Mouse (Mus musculus): ENCODE measurements around the gene Kansl3. TPM values are rescaled to one million over a fixed set of nuclear protein-coding genes. Genes with fewer than 3 reads are reported as not detected.
A peak's percentile ranks its signal among the peaks of the same experiment; 100 is the strongest.

The Kansl3 gene
- polyA plus RNA-seq (2015; fragmentation: Nextera tagmentation; extraction: Ambion mirVana) = 34.8 and 36.3 TPM in 2 replicates

- WGBS = 4% methylated on average over 61 of the region's 61 CpGs
- H3K9me3 ChIP-seq = no peaks in the 10 kb centered on the region
- H3K4me1 ChIP-seq (replicated peaks) = peaks cover 18% of the 10 kb centered on the region
- peak within 1 kb of the TSS; percentile 91 for H3K4me3 ChIP-seq
- H3K27me3 ChIP-seq = no peaks in the 10 kb centered on the region
- peak; percentile 82 for ATAC-seq (ENCODE audit: low read depth)
- H3K36me3 ChIP-seq = peaks cover 16% of the 10 kb centered on the region
- peak within 1 kb of the TSS; percentile 76 for H3K27ac ChIP-seq (replicated peaks)
- peak within 1 kb of the TSS; percentile 95 for H3K9ac ChIP-seq
- H3K4me2 ChIP-seq = peak within 1 kb of the TSS; percentile 83
These were observed at the start of gene Kansl3 for GRCm38 (mm10) chr1:36368969-36369645. TSS of gene Kansl3 (minus strand) at chr1:36369181.

GRCm38 (mm10) chr1:36404531-36404930 lies 35.5 kb upstream of the Kansl3 start:
- Histone ChIP-seq H3K36me3 (no peaks in the 10 kb centered on the region), H3K4me2 (no peak overlapping the region), H3K27me3 (no peaks in the 10 kb centered on the region), H3K4me1 (replicated peaks) (peaks cover 11% of the 10 kb centered on the region), H3K9me3 (no peaks in the 10 kb centered on the region), H3K9ac (no peak overlapping the region), H3K27ac (replicated peaks) (no peak overlapping the region), H3K4me3 (no peak overlapping the region)
- WGBS = 85% methylated on average over 6 of the region's 6 CpGs
- no peak for ATAC-seq (ENCODE audit: low read depth)

GRCm38 (mm10) chr1:36401509-36401908 lies 32.5 kb upstream of the Kansl3 start:
- Histone ChIP-seq H3K4me1 (replicated peaks) (peaks cover 11% of the 10 kb centered on the region), H3K36me3 (no peaks in the 10 kb centered on the region), H3K4me2 (no peak overlapping the region), H3K27me3 (no peaks in the 10 kb centered on the region), H3K4me3 (no peak overlapping the region), H3K9me3 (no peaks in the 10 kb centered on the region), H3K9ac (no peak overlapping the region), H3K27ac (replicated peaks) (no peak overlapping the region)
- ATAC-seq (ENCODE audit: low read depth) = 0 out of 2 replicates have a peak, but pooled peaks have one; percentile 49
- 41% methylated on average over 4 of the region's 4 CpGs for WGBS

- Histone ChIP-seq H3K9ac (no peak overlapping the region), H3K4me3 (no peak overlapping the region), H3K4me2 (no peak overlapping the region), H3K4me1 (replicated peaks) (peaks cover 11% of the 10 kb centered on the region), H3K27me3 (no peaks in the 10 kb centered on the region), H3K36me3 (no peaks in the 10 kb centered on the region), H3K27ac (replicated peaks) (no peak overlapping the region), H3K9me3 (no peaks in the 10 kb centered on the region)
- 35% methylated on average over 6 of the region's 6 CpGs for WGBS
- ATAC-seq (ENCODE audit: low read depth) = no peak
These were observed 28.1 kb upstream of the Kansl3 start for GRCm38 (mm10) chr1:36397041-36397440.

- 70% methylated on average over 4 of the region's 4 CpGs for WGBS
- ATAC-seq (ENCODE audit: low read depth) = no peak
- H3K27ac ChIP-seq (replicated peaks) = no peak overlapping the region
These were observed 10.6 kb upstream of the Kansl3 start for GRCm38 (mm10) chr1:36379582-36379981.

GRCm38 (mm10) chr1:36378880-36379279 lies 9.9 kb upstream of the Kansl3 start:
- Histone ChIP-seq H3K4me3 (no peak overlapping the region), H3K9me3 (no peaks in the 10 kb centered on the region), H3K27me3 (no peaks in the 10 kb centered on the region), H3K4me1 (replicated peaks) (no peaks in the 10 kb centered on the region), H3K27ac (replicated peaks) (no peak overlapping the region), H3K9ac (no peak overlapping the region), H3K36me3 (no peaks in the 10 kb centered on the region), H3K4me2 (no peak overlapping the region)
- ATAC-seq (ENCODE audit: low read depth) = no peak
- 81% methylated on average over 6 of the region's 6 CpGs for WGBS

More at GRCm38 (mm10) chr1:36379582-36379981, 10.6 kb upstream of the Kansl3 start:
- Histone ChIP-seq H3K36me3 (no peaks in the 10 kb centered on the region), H3K9ac (no peak overlapping the region), H3K27me3 (no peaks in the 10 kb centered on the region), H3K4me3 (no peak overlapping the region), H3K4me1 (replicated peaks) (no peaks in the 10 kb centered on the region), H3K9me3 (no peaks in the 10 kb centered on the region), H3K4me2 (no peak overlapping the region)

GRCm38 (mm10) chr1:36371934-36372845 lies 3.2 kb upstream of the Kansl3 start, which contains the start of gene Fer1l5:
TSS of gene Fer1l5 (plus strand) at chr1:36372291.
- WGBS = 85% methylated on average over 10 of the region's 10 CpGs
- Histone ChIP-seq H3K4me2 (no peak within 1 kb of the TSS), H3K4me3 (no peak within 1 kb of the TSS), H3K9me3 (no peaks in the 10 kb centered on the region), H3K4me1 (replicated peaks) (peaks cover 12% of the 10 kb centered on the region), H3K27me3 (no peaks in the 10 kb centered on the region), H3K27ac (replicated peaks) (no peak within 1 kb of the TSS), H3K9ac (no peak within 1 kb of the TSS), H3K36me3 (no peaks in the 10 kb centered on the region)
- no peak for ATAC-seq (ENCODE audit: low read depth)

GRCm38 (mm10) chr1:36370918-36371317 lies 1.9 kb upstream of the Kansl3 start:
- WGBS = 83% methylated on average over 6 of the region's 6 CpGs
- ATAC-seq (ENCODE audit: low read depth) = no peak

GRCm38 (mm10) chr1:36368112-36368968 lies 641 bp downstream of the Kansl3 start:
- H3K9ac ChIP-seq = peak overlapping the region; percentile 95
- H3K4me2 ChIP-seq = peak overlapping the region; percentile 83
- H3K4me3 ChIP-seq = peak overlapping the region; percentile 91
- H3K27ac ChIP-seq (replicated peaks) = peak overlapping the region; percentile 76
- peak; percentile 85 for ATAC-seq (ENCODE audit: low read depth)
- no peaks in the 10 kb centered on the region for H3K27me3 ChIP-seq
- peaks cover 24% of the 10 kb centered on the region for H3K36me3 ChIP-seq
- H3K9me3 ChIP-seq = no peaks in the 10 kb centered on the region
- H3K4me1 ChIP-seq (replicated peaks) = peaks cover 18% of the 10 kb centered on the region
- WGBS = 5% methylated on average over 53 of the region's 55 CpGs

More at GRCm38 (mm10) chr1:36370918-36371317, 1.9 kb upstream of the Kansl3 start:
- H3K4me2 ChIP-seq = no peak overlapping the region
- no peak overlapping the region for H3K9ac ChIP-seq
- H3K36me3 ChIP-seq = peaks cover 3% of the 10 kb centered on the region; the same call in 1 of the 2 replicates
- H3K4me3 ChIP-seq = no peak overlapping the region
- peaks cover 18% of the 10 kb centered on the region for H3K4me1 ChIP-seq (replicated peaks)
- no peak overlapping the region for H3K27ac ChIP-seq (replicated peaks)
- no peaks in the 10 kb centered on the region for H3K27me3 ChIP-seq
- H3K9me3 ChIP-seq = no peaks in the 10 kb centered on the region

GRCm38 (mm10) chr1:36367698-36368097 lies 1.3 kb downstream of the Kansl3 start:
- no peak for ATAC-seq (ENCODE audit: low read depth)
- Histone ChIP-seq H3K4me3 (peak overlapping the region; percentile 91), H3K4me1 (replicated peaks) (peaks cover 18% of the 10 kb centered on the region), H3K27ac (replicated peaks) (no peak overlapping the region), H3K36me3 (peaks cover 24% of the 10 kb centered on the region), H3K27me3 (no peaks in the 10 kb centered on the region), H3K4me2 (peak overlapping the region; percentile 83), H3K9me3 (no peaks in the 10 kb centered on the region), H3K9ac (peak overlapping the region; percentile 95)
- WGBS = 56% methylated on average over 12 of the region's 12 CpGs

GRCm38 (mm10) chr1:36356955-36357695 lies 11.9 kb downstream of the Kansl3 start:
- Histone ChIP-seq H3K9ac (no peak overlapping the region), H3K9me3 (no peaks in the 10 kb centered on the region), H3K27ac (replicated peaks) (no peak overlapping the region), H3K4me3 (no peak overlapping the region), H3K4me1 (replicated peaks) (no peaks in the 10 kb centered on the region), H3K27me3 (no peaks in the 10 kb centered on the region), H3K36me3 (peaks cover 74% of the 10 kb centered on the region), H3K4me2 (no peak overlapping the region)
- WGBS = 97% methylated on average over 5 of the region's 5 CpGs
- ATAC-seq (ENCODE audit: low read depth) = no peak

Measured in neural tube, embryonic 13.5 days (tissue).